ENCODE assay signal across 11 mouse cellular contexts in the genomic region with DNA sequence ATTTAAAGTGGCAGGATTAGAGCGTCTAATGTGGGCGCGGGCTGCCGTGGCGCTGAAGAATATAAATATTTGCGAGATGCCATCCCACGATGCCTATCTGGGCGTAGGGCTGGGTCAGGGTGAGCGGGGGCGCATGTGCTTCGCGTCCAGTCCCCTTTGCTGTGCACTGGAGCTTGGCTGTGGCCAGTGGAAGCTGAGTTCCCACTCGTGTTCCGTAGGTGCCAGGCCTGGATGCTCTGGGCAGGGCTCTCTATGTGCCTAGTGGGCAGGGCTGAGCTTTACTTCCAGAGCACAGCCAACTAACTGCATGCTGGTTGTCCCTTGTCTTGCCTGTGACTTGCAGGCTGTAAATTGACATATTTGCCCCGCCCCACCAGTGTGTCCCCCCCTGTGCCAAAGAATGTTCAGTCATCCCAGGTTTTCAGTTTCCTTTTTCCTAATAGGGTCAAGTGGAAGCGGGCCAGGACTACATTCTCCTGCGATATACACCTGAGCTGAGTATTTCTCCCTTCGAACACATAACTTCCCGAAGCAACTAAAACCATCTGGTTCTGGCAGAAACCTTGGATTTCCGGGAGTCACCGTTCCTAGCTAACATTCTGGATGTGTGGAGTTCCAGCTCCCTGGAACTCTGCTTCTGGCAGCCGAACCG. TPM values are rescaled to one million over a fixed set of nuclear protein-coding genes. Genes with fewer than 3 reads are reported as not detected.
A peak's percentile ranks its signal among the peaks of the same experiment; 100 is the strongest.
DNase-seq lines count a peak whose midpoint lies in the region; ATAC-seq lines count a peak whose summit lies in the region.
"Had no signal": no experiment of that assay in that cellular context is flagged by ENCODE, and none has a peak within 500 bp of the region (broad histone marks: within the 10 kb centered on the region; RNA-seq: fewer than 3 reads in every experiment).

No protein-coding gene starts in this region.

- H3K4me3 ChIP-seq in limb, embryonic 10.5 days = peak overlapping the region; percentile 29
- H3K4me3 ChIP-seq: intestine, embryonic 15.5 days had no signal

- H3K27me3 ChIP-seq in limb, embryonic 10.5 days (ENCODE audit: low read depth, poor library complexity, severe bottlenecking) = peaks cover 100% of the 10 kb centered on the region

- no peaks in the 10 kb centered on the region for H3K9me3 ChIP-seq in limb, embryonic 10.5 days (replicated peaks)
- H3K9me3 ChIP-seq: intestine, embryonic 15.5 days had no signal

- no peak for ATAC-seq in granulocyte monocyte progenitor cell, adult 5-6 weeks (replicated peaks; ENCODE audit: poor library complexity, severe bottlenecking)
- ATAC-seq: intestine, embryonic 15.5 days had no signal

- H3K4me1 ChIP-seq in limb, embryonic 10.5 days = peaks cover 50% of the 10 kb centered on the region

- no peak overlapping the region; the same call in 1 of the 2 replicates for H3K27ac ChIP-seq in limb, embryonic 10.5 days
- H3K27ac ChIP-seq: intestine, embryonic 15.5 days had no signal

- DNase-seq in cerebellum, postnatal 14 days = peak; percentile 7 to 15
- no peak for DNase-seq in cerebellum, postnatal 36 days
- peak; percentile 36 for DNase-seq in ovary, postnatal 36 days (ENCODE audit: low spot score)
- DNase-seq in ovary, postnatal 10 days (ENCODE audit: low spot score) = no peak
- DNase-seq in limb, embryonic 10.5 days (ENCODE audit: low spot score) = peak; percentile 58
- DNase-seq in urinary bladder, postnatal 14 days (ENCODE audit: low spot score) = no peak
- no peak for DNase-seq in heart, adult 18-20 months
- DNase-seq: thymus, postnatal 14 days had no signal

- WGBS in limb, embryonic 10.5 days = under 1% methylated on average over 23 of the region's 23 CpGs

- no peaks in the 10 kb centered on the region for H3K36me3 ChIP-seq in limb, embryonic 10.5 days
- H3K36me3 ChIP-seq: intestine, embryonic 15.5 days had no signal

RNA-seq across cellular contexts. Expression of a gene that starts 9.4 kb away (rescaled TPM):
- polyA plus RNA-seq in limb, embryonic 10.5 days (2016; fragmentation: Nextera tagmentation; extraction: Ambion mirVana) = 12.0 and 12.7 TPM in 2 replicates
- total RNA-seq in granulocyte monocyte progenitor cell, adult 5-6 weeks (2014; fragmentation: Nextera tagmentation) = not detected in 2 replicates
- total RNA-seq in granulocyte monocyte progenitor cell, adult 5-6 weeks (2017) = not detected in 2 replicates
- under 1 TPM in 1 of 2 experiments, not detected in 1; 0.10 TPM for total RNA-seq in heart, adult 18-20 months (2021)
- polyA plus RNA-seq: lung, embryonic 16.5 days had no signal

Comparison
In these comparisons a context has a peak if more than half of its experiments do, and no peak if none do; other contexts are left out.
1. DNase-seq: peak in cerebellum, postnatal 14 days (2 of 2), ovary, postnatal 36 days (single experiment) and limb, embryonic 10.5 days (single experiment); none in cerebellum, postnatal 36 days (0 of 2), ovary, postnatal 10 days (single experiment), urinary bladder, postnatal 14 days (single experiment) and heart, adult 18-20 months (0 of 2).